Mouse (Mus musculus): ENCODE measurements at regions not wholly inside any gene's neighbourhood (a gene's known extent, or its start where the extent isn't known, plus 50 kb on each side); places are given as distances from the start of the nearest gene placed in this dataset.
A peak's percentile ranks its signal among the peaks of the same experiment; 100 is the strongest.

- Histone ChIP-seq H3K27ac (no peak overlapping the region), H3K4me1 (replicated peaks) (peaks cover 22% of the 10 kb centered on the region), H3K36me3 (no peaks in the 10 kb centered on the region), H3K9ac (no peak overlapping the region), H3K4me2 (no peak overlapping the region), H3K9me3 (no peaks in the 10 kb centered on the region), H3K4me3 (no peak overlapping the region), H3K27me3 (peaks cover 14% of the 10 kb centered on the region)
- ATAC-seq (ENCODE audit: low FRiP score): no peak
- 83% methylated on average over 7 of the region's 7 CpGs for WGBS
Observed at GRCm38 (mm10) chr6:127325596-127326332, 120.9 kb upstream of the Parp11 start.

- Histone ChIP-seq H3K9me3 (no peaks in the 10 kb centered on the region), H3K27ac (no peak overlapping the region), H3K4me2 (no peak overlapping the region), H3K27me3 (peaks cover 14% of the 10 kb centered on the region), H3K36me3 (no peaks in the 10 kb centered on the region), H3K4me3 (no peak overlapping the region), H3K9ac (no peak overlapping the region), H3K4me1 (replicated peaks) (peaks cover 23% of the 10 kb centered on the region)
- 90% methylated on average over 6 of the region's 6 CpGs for WGBS
- no peak for ATAC-seq (ENCODE audit: low FRiP score)
Observed at GRCm38 (mm10) chr6:127326333-127326729, 120.3 kb upstream of the Parp11 start.

DNA sequence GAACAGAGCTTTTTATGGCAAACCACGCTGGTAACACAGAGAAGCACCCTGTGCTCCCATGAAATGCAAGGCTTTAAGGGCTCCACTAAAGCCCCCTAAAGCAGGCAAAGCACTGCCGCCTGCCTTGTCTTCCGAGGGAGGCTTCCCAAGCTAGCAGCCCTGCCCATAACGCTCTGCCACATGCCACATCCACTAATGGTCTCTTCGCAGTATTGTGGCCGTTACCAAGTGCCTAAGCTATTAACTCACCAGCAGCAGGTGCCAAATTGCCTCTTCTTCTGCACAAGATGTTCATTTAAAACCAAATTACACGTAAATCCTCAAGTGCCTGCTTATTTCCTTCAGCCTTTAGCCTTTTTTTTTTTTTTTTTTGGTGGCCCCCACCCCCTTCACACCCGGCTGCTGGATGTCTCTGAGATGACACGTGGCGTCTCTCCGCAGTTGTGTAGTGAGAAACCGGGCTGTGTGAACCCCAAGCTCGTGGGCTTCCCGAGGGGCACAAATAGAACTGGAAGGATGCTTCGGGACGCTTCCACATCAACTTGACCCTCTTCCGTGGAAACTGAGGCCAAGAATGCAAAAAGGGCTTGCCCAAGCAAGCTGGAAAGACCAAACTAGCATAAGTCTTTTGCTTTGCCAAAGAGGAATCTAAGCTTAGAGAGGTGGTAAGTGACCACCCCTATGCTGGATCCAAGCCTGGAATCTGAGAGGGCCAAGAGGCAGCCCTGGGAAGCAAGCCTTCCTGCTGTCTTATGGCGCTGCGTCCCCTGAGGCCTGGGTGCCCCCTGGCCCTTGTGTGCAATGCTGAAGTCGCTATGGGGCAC, 117.2 kb upstream of the Parp11 start:
- Histone ChIP-seq H3K27ac (peak overlapping the region; percentile 61), H3K9me3 (no peaks in the 10 kb centered on the region), H3K9ac (peak overlapping the region; percentile 76), H3K27me3 (peaks cover 11% of the 10 kb centered on the region), H3K4me1 (replicated peaks) (peaks cover 23% of the 10 kb centered on the region), H3K4me2 (peak overlapping the region; percentile 80), H3K4me3 (peak overlapping the region; percentile 52), H3K36me3 (no peaks in the 10 kb centered on the region)
- WGBS: 28% methylated on average over 20 of the region's 20 CpGs
- ATAC-seq (ENCODE audit: low FRiP score): peak; percentile 5; the same call in 1 of the 2 replicates

DNA sequence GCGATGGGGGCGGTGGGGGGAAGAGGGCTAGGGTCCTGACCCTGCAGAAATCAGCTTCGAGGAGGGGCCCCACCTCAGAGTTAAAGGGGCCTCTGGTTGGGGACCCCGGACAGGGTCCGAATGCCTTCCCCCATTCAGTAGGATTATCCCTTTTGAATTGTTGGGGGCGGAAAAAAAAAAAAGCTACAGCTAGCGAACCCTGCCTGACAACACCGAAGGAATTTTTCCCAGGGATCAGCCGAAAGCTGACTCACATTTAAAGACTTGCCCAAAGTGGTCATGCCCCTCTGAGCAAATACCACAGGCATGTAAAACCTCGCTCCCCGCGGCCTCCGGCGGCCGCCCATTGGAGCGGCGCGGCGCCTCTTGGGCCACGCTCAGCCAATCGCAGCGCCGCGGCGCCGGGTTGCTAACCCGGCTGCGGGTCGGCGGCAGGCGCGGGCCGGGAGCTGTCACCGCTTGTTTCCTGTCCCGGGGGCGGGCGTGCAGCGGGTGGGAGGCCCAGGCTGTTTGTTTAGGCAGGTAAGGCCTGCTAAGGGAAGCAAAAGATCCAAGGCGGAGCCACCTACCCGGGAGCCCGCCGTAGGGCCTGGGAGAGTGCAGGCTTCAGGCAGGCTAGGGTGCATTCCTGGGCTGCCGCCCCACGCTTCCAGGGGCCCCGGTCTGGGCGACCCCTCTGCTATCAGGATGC, 116.5 kb upstream of the Parp11 start:
- under 1% methylated on average over 46 of the region's 46 CpGs for WGBS
- peak overlapping the region; percentile 76 for H3K9ac ChIP-seq
- no peaks in the 10 kb centered on the region for H3K9me3 ChIP-seq
- peaks cover 11% of the 10 kb centered on the region for H3K27me3 ChIP-seq
- peak overlapping the region; percentile 52 for H3K4me3 ChIP-seq
- H3K36me3 ChIP-seq: no peaks in the 10 kb centered on the region
- H3K4me1 ChIP-seq (replicated peaks): peaks cover 18% of the 10 kb centered on the region
- ATAC-seq (ENCODE audit: low FRiP score): peak; percentile 93
- peak overlapping the region; percentile 80 for H3K4me2 ChIP-seq
- peak overlapping the region; percentile 79 for H3K27ac ChIP-seq

GRCm38 (mm10) chr6:127331091-127331490, 115.5 kb upstream of the Parp11 start:
- H3K27me3 ChIP-seq: peaks cover 18% of the 10 kb centered on the region
- no peak overlapping the region for H3K9ac ChIP-seq
- WGBS: 82% methylated on average over 5 of the region's 5 CpGs
- no peak for ATAC-seq (ENCODE audit: low FRiP score)
- no peak overlapping the region for H3K4me2 ChIP-seq
- no peaks in the 10 kb centered on the region for H3K9me3 ChIP-seq
- no peak overlapping the region for H3K27ac ChIP-seq
- peaks cover 28% of the 10 kb centered on the region for H3K4me1 ChIP-seq (replicated peaks)
- H3K36me3 ChIP-seq: no peaks in the 10 kb centered on the region
- H3K4me3 ChIP-seq: no peak overlapping the region

GRCm38 (mm10) chr6:127334256-127334655, 112.4 kb upstream of the Parp11 start:
- no peak for ATAC-seq (ENCODE audit: low FRiP score)
- H3K27ac ChIP-seq: no peak overlapping the region

DNA sequence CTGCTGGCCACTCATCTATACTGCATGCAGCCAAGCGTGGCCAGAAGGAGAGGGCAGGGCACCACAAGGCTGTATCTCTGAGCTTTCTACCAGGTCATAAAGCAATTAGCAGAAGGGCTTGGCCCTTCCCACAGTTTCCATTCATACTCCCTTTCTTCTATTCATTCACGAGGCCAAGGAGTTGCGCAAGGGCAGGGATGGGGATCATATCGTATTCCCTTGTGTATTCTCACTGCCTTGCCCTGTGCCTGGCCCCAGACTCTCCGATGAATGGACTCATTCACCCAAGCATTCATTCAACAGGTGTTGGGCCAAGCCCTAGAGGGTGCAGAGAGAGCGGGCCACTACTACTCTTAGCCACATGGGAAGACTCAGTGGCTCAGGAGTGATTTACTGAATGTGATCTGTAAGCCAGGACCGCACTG, 111.2 kb upstream of the Parp11 start:
- H3K4me2 ChIP-seq: no peak overlapping the region
- no peaks in the 10 kb centered on the region for H3K36me3 ChIP-seq
- WGBS: 32% methylated on average over 7 of the region's 7 CpGs
- ATAC-seq (ENCODE audit: low FRiP score): no peak
- H3K9ac ChIP-seq: no peak overlapping the region
- H3K27me3 ChIP-seq: peaks cover 20% of the 10 kb centered on the region
- H3K9me3 ChIP-seq: no peaks in the 10 kb centered on the region
- H3K4me3 ChIP-seq: no peak overlapping the region
- no peak overlapping the region for H3K27ac ChIP-seq
- peaks cover 30% of the 10 kb centered on the region for H3K4me1 ChIP-seq (replicated peaks)

More at GRCm38 (mm10) chr6:127334256-127334655, 112.4 kb upstream of the Parp11 start:
- Histone ChIP-seq H3K4me1 (replicated peaks) (peaks cover 42% of the 10 kb centered on the region), H3K36me3 (no peaks in the 10 kb centered on the region), H3K4me2 (no peak overlapping the region), H3K9me3 (no peaks in the 10 kb centered on the region), H3K27me3 (peaks cover 21% of the 10 kb centered on the region), H3K4me3 (no peak overlapping the region), H3K9ac (no peak overlapping the region)
- WGBS: 97% methylated on average over 6 of the region's 6 CpGs

DNA sequence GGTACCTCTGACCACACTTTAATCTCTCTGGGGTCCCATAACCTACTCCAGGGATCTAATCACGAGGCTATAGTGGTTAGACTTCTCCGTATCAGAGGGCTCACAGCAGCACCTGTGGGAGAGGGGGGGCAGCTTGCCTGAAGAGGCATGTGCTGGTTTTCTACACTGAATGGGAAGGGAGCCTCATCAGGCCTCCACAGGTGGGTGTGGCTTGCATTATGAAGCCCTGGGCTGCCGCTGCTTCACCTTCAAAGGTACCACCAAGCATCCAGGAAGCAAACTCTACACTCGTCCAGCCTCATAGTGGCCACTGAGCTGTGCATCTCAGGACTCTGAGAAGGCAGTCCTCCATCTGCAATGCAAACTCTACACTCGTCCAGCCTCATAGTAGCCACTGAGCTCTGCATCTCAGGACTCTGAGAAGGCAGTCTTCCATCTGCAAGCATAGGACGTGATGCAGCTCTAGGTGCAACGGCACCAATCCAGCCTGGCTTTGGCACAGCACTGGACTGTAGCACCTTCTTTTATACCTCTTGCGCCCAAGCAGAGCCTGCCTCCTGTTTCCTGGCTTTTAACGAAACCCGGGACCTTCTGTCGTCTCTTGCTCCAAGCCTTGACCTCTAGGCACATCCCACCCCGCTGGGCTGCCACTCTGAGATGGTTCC, 110.5 kb upstream of the Parp11 start:
- WGBS: 12% methylated on average over 12 of the region's 12 CpGs
- peaks cover 33% of the 10 kb centered on the region for H3K4me1 ChIP-seq (replicated peaks)
- no peak overlapping the region for H3K4me3 ChIP-seq
- no peaks in the 10 kb centered on the region for H3K9me3 ChIP-seq
- ATAC-seq (ENCODE audit: low FRiP score): 0 out of 2 replicates have a peak, but pooled peaks have one; percentile 8
- H3K36me3 ChIP-seq: no peaks in the 10 kb centered on the region
- peak overlapping the region; percentile 65; the same call in 1 of the 2 replicates for H3K27ac ChIP-seq
- H3K9ac ChIP-seq: no peak overlapping the region; the same call in 1 of the 2 replicates
- H3K4me2 ChIP-seq: 0 out of 2 replicates have a peak overlapping the region, but pooled peaks have one; percentile 6
- H3K27me3 ChIP-seq: peaks cover 20% of the 10 kb centered on the region

GRCm38 (mm10) chr6:127336681-127337397, 109.8 kb upstream of the Parp11 start:
- peaks cover 33% of the 10 kb centered on the region for H3K4me1 ChIP-seq (replicated peaks)
- no peak overlapping the region for H3K4me3 ChIP-seq
- WGBS: 5% methylated on average over 15 of the region's 15 CpGs
- peak overlapping the region; percentile 13; the same call in 1 of the 2 replicates for H3K9ac ChIP-seq
- no peaks in the 10 kb centered on the region for H3K36me3 ChIP-seq
- H3K4me2 ChIP-seq: 0 out of 2 replicates have a peak overlapping the region, but pooled peaks have one; percentile 15
- H3K9me3 ChIP-seq: no peaks in the 10 kb centered on the region
- H3K27me3 ChIP-seq: peaks cover 24% of the 10 kb centered on the region
- H3K27ac ChIP-seq: peak overlapping the region; percentile 67
- peak; percentile 43 for ATAC-seq (ENCODE audit: low FRiP score)

DNA sequence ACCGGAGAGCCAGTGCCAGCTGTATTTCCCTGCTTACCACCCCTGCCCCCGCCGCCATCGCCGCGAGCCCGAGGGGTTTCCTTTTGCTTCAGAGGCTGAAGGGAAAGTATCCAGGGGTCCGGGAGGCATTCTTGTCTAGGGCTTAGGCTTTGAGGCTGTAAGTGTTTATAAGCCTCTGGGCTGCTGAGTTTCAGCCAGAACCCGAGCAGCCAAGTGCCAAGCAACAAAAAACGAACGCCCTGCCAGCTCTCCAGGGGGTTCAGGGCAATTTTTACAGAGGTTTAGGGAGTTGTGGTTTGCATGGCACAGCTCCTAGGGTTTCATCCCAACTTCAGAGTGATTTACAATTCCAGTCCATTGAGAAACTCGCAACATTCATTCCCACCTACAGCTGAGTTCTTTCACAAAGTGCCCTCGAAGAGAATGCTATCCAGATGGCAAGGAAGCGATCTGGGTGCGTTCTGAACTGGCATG, 109.2 kb upstream of the Parp11 start:
- Histone ChIP-seq H3K4me3 (no peak overlapping the region), H3K4me2 (0 out of 2 replicates have a peak overlapping the region, but pooled peaks have one; percentile 15), H3K27ac (peak overlapping the region; percentile 67), H3K9me3 (no peaks in the 10 kb centered on the region), H3K9ac (peak overlapping the region; percentile 13; the same call in 1 of the 2 replicates), H3K27me3 (peaks cover 24% of the 10 kb centered on the region), H3K36me3 (no peaks in the 10 kb centered on the region), H3K4me1 (replicated peaks) (peaks cover 33% of the 10 kb centered on the region)
- no peak for ATAC-seq (ENCODE audit: low FRiP score)
- WGBS: 9% methylated on average over 15 of the region's 15 CpGs

DNA sequence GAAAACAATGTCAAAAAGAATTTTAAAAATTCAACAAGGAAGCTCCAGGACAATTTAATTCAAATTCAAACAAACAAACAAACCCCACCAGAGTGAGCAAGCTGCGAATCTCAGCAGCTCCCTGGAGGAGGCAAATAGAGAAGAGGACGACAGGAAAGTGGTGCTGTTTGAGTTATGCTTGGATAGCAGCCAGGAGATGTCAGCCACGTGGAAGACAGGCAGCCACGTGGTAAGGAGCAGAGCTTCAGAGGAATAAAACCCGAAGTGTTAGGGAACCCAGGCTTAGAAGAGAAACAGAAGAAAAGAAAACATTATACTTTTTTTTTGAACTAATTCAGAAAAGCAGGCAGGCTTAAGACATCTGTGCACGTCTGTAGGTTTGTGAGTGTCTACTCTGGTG, 108.2 kb upstream of the Parp11 start:
- ATAC-seq (ENCODE audit: low FRiP score): no peak
- no peak overlapping the region for H3K4me2 ChIP-seq
- no peak overlapping the region for H3K27ac ChIP-seq
- no peak overlapping the region for H3K4me3 ChIP-seq
- WGBS: 24% methylated on average over 6 of the region's 6 CpGs
- no peaks in the 10 kb centered on the region for H3K9me3 ChIP-seq
- no peak overlapping the region for H3K9ac ChIP-seq
- peaks cover 24% of the 10 kb centered on the region for H3K27me3 ChIP-seq
- peaks cover 33% of the 10 kb centered on the region for H3K4me1 ChIP-seq (replicated peaks)
- H3K36me3 ChIP-seq: no peaks in the 10 kb centered on the region

Data from hindbrain, embryonic 13.5 days (tissue).